Mouse (Mus musculus): ENCODE measurements at regions not wholly inside any gene's neighbourhood (a gene's known extent, or its start where the extent isn't known, plus 50 kb on each side); places are given as distances from the start of the nearest gene placed in this dataset.

DNA sequence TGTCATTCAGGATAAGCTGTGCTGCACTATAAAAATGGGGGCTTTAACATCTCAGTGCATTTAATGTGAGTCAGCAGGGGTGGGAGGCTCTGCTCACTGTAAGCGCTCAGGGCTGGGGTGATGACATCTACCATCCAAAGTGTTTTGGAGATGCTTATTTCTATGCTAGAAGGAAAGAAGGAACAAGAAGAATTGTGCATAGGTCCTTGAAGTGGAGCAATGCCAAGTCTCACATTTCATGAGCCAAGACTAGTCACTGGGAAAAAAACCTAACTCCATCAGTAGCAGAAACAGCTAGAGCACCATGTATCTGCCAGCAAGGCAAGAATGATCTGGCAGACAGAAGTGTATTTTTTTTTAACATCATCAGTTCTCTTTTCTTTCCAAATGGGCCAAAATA lies 2761.2 kb upstream of the Lrrc6 start:
- TF ChIP-seq EP300 (IDR thresholded peaks at IDR 0.05; ENCODE audit: low read depth) (no peak), CTCF (IDR thresholded peaks at IDR 0.05; ENCODE audit: low read depth) (no peak)
